ENCODE assay signal across 15 mouse cellular contexts in the genomic region with DNA sequence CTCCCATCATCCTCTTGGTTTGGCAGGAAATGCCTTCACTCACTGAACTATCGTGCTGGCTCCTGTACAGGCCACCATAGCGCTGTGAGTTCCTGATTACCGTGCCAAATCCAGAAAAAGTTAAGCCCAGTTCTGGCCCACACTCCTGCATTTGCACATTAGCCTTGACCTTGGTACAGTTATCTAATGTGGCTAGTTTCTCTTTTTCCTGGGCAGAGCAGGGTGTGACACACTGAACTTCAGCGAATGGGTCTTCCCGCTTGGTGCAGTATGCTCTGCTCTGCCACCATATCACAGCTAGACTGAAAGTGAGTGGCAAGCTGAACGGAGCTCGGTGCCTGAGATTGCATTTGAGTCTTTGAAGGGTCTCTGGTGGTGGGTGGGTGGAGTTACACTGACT. TPM values are rescaled to one million over a fixed set of nuclear protein-coding genes. Genes with fewer than 3 reads are reported as not detected.
DNase-seq lines count a peak whose midpoint lies in the region; ATAC-seq and TF ChIP-seq lines count a peak whose summit lies in the region.
"Had no signal": no experiment of that assay in that cellular context is flagged by ENCODE, and none has a peak within 500 bp of the region (broad histone marks: within the 10 kb centered on the region; RNA-seq: fewer than 3 reads in every experiment).

No protein-coding gene starts in this region.

- TF ChIP-seq CTCF in lung, postnatal 0 days (IDR thresholded peaks at IDR 0.05) = 0 out of 2 replicates have a peak, but pooled peaks have one; percentile 5

- H3K4me3 ChIP-seq in hindbrain, embryonic 13.5 days = no peak overlapping the region
- no peak overlapping the region for H3K4me3 ChIP-seq in hindbrain, embryonic 10.5 days
- no peak overlapping the region for H3K4me3 ChIP-seq in lung, postnatal 0 days (ENCODE audit: low read depth, low read length)
- H3K4me3 ChIP-seq in limb, embryonic 15.5 days = no peak overlapping the region
- H3K4me3 ChIP-seq: embryonic facial prominence, embryonic 13.5 days; forebrain, embryonic 15.5 days; heart, embryonic 15.5 days; megakaryocyte, embryonic 14.5 days had no signal

- DNase-seq in hindbrain, embryonic 10.5 days (ENCODE audit: low spot score) = no peak
- DNase-seq in lung, postnatal 0 days (ENCODE audit: low spot score) = no peak
- no peak for DNase-seq in lung, postnatal 36 days
- peak; percentile 59 for DNase-seq in adrenal gland, postnatal 14 days
- DNase-seq in thymus, postnatal 4 days = no peak
- no peak for DNase-seq in layer of hippocampus, postnatal 14 days (ENCODE audit: low spot score in 2 of 2)
- DNase-seq: cerebellum, postnatal 10 days; gastrocnemius, postnatal 36 days; thymus, adult 18-20 months had no signal

- no peak for TF ChIP-seq EP300 in lung, postnatal 0 days (IDR thresholded peaks at IDR 0.05)

- WGBS in hindbrain, embryonic 13.5 days = 77% methylated on average over 7 of the region's 7 CpGs
- WGBS in hindbrain, embryonic 10.5 days = 89% methylated on average over 7 of the region's 7 CpGs
- 58% methylated on average over 7 of the region's 7 CpGs for WGBS in lung, postnatal 0 days
- WGBS in limb, embryonic 15.5 days = 54% methylated on average over 7 of the region's 7 CpGs

- H3K9me3 ChIP-seq in hindbrain, embryonic 13.5 days = no peaks in the 10 kb centered on the region
- H3K9me3 ChIP-seq in hindbrain, embryonic 10.5 days = no peaks in the 10 kb centered on the region
- no peaks in the 10 kb centered on the region for H3K9me3 ChIP-seq in lung, postnatal 0 days (ENCODE audit: low read length)
- H3K9me3 ChIP-seq in limb, embryonic 15.5 days = no peaks in the 10 kb centered on the region
- H3K9me3 ChIP-seq: embryonic facial prominence, embryonic 13.5 days; forebrain, embryonic 15.5 days; heart, embryonic 15.5 days; megakaryocyte, embryonic 14.5 days had no signal

- ATAC-seq in hindbrain, embryonic 13.5 days (ENCODE audit: low FRiP score) = 0 out of 2 replicates have a peak, but pooled peaks have one; percentile 26
- ATAC-seq in lung, postnatal 0 days = no peak
- ATAC-seq in limb, embryonic 15.5 days (ENCODE audit: insufficient number of reproducible peaks, low FRiP score, low TSS enrichment, low read depth) = 0 out of 2 replicates have a peak, but pooled peaks have one; percentile 17
- ATAC-seq: forebrain, embryonic 15.5 days had no signal

- no peak overlapping the region for H3K9ac ChIP-seq in hindbrain, embryonic 13.5 days
- H3K9ac ChIP-seq in lung, postnatal 0 days (replicated peaks; ENCODE audit: low read depth) = no peak overlapping the region
- no peak overlapping the region for H3K9ac ChIP-seq in limb, embryonic 15.5 days
- H3K9ac ChIP-seq: embryonic facial prominence, embryonic 13.5 days; forebrain, embryonic 15.5 days; heart, embryonic 15.5 days had no signal

- no peak overlapping the region for H3K4me2 ChIP-seq in hindbrain, embryonic 13.5 days
- H3K4me2 ChIP-seq in lung, postnatal 0 days (replicated peaks; ENCODE audit: low read depth, low read length) = no peak overlapping the region
- H3K4me2 ChIP-seq in limb, embryonic 15.5 days = no peak overlapping the region
- H3K4me2 ChIP-seq: embryonic facial prominence, embryonic 13.5 days; forebrain, embryonic 15.5 days; heart, embryonic 15.5 days had no signal

- no peak overlapping the region for H3K27ac ChIP-seq in hindbrain, embryonic 13.5 days
- H3K27ac ChIP-seq in hindbrain, embryonic 10.5 days = no peak overlapping the region
- no peak overlapping the region for H3K27ac ChIP-seq in lung, postnatal 0 days (ENCODE audit: low read length)
- no peak overlapping the region for H3K27ac ChIP-seq in limb, embryonic 15.5 days
- H3K27ac ChIP-seq: embryonic facial prominence, embryonic 13.5 days; forebrain, embryonic 15.5 days; heart, embryonic 15.5 days had no signal

- no peaks in the 10 kb centered on the region for H3K27me3 ChIP-seq in hindbrain, embryonic 13.5 days
- H3K27me3 ChIP-seq in hindbrain, embryonic 10.5 days (ENCODE audit: insufficient read depth, poor library complexity, severe bottlenecking) = no peaks in the 10 kb centered on the region
- H3K27me3 ChIP-seq in lung, postnatal 0 days (replicated peaks; ENCODE audit: insufficient read depth, low read length) = no peaks in the 10 kb centered on the region
- no peaks in the 10 kb centered on the region for H3K27me3 ChIP-seq in limb, embryonic 15.5 days
- H3K27me3 ChIP-seq: embryonic facial prominence, embryonic 13.5 days; forebrain, embryonic 15.5 days; heart, embryonic 15.5 days had no signal

- H3K36me3 ChIP-seq in hindbrain, embryonic 13.5 days = no peaks in the 10 kb centered on the region
- H3K36me3 ChIP-seq in hindbrain, embryonic 10.5 days = no peaks in the 10 kb centered on the region
- H3K36me3 ChIP-seq in lung, postnatal 0 days (ENCODE audit: insufficient read depth, low read length) = no peaks in the 10 kb centered on the region
- H3K36me3 ChIP-seq in limb, embryonic 15.5 days = no peaks in the 10 kb centered on the region
- H3K36me3 ChIP-seq: embryonic facial prominence, embryonic 13.5 days; forebrain, embryonic 15.5 days; heart, embryonic 15.5 days had no signal

- peaks cover 10% of the 10 kb centered on the region for H3K4me1 ChIP-seq in hindbrain, embryonic 13.5 days (replicated peaks)
- no peaks in the 10 kb centered on the region for H3K4me1 ChIP-seq in hindbrain, embryonic 10.5 days (replicated peaks)
- H3K4me1 ChIP-seq in lung, postnatal 0 days (ENCODE audit: insufficient read depth, low read depth, low read length) = no peaks in the 10 kb centered on the region
- peaks cover 16% of the 10 kb centered on the region for H3K4me1 ChIP-seq in limb, embryonic 15.5 days
- H3K4me1 ChIP-seq: forebrain, embryonic 15.5 days had no signal

RNA-seq across cellular contexts. Expression of a gene that starts 55.8 kb away (rescaled TPM):
- 17.9 and 18.8 TPM in 2 replicates for polyA plus RNA-seq in hindbrain, embryonic 13.5 days (2015; fragmentation: Nextera tagmentation; extraction: Ambion mirVana)
- 12.9 and 17.3 TPM in 2 replicates for polyA plus RNA-seq in hindbrain, embryonic 10.5 days (2016; fragmentation: Nextera tagmentation; extraction: Ambion mirVana)
- 10.1 and 11.2 TPM in 2 replicates for polyA plus RNA-seq in lung, postnatal 0 days (2015; fragmentation: Nextera tagmentation; extraction: Ambion mirVana)
- total RNA-seq in adrenal gland, postnatal 14 days (2021) = 88.7 and 96.0 TPM in 2 replicates
- 16.9 and 19.1 TPM in 2 replicates for polyA plus RNA-seq in limb, embryonic 15.5 days (2015; fragmentation: Nextera tagmentation; extraction: Ambion mirVana)
- 10 to 100 TPM; 38.1 to 38.3 TPM for total RNA-seq in layer of hippocampus, postnatal 14 days (2021)
